Mouse (Mus musculus): ENCODE results near the gene 4833423E24Rik. TPM values are rescaled to one million over a fixed set of nuclear protein-coding genes. Genes with fewer than 3 reads are reported as not detected.

The 4833423E24Rik gene
- polyA plus RNA-seq, 1 experiment = not detected

DNA sequence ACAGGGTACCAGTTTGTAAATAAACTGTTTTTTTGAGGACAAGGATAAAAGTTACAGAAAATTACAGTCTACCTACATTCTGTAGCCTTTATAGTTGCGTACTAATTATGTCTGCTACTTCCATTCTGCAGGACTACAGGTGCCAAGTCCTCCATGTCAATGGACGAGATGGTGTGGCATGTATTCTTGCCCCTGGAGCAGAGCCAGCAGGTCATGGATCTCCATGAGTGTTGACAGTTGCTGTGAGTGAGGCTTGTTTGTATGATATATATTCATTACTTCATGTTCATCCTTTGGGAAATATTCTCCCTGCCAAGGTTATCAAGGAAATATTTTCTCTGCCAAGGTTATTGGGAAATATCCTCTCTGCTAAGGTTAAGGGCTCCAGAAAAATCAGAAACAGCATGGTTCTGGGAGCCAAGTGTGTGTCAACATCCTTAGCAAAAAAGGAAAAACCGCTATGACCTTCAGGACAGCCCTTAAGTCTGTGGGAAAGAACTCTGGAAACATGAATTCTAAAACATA is 52.0 kb downstream of the 4833423E24Rik start:
- Histone ChIP-seq H3K27me3 (ENCODE audit: control insufficient read depth, insufficient read depth, insufficient read length) (no peaks in the 10 kb centered on the region), H3K4me3 (no peak overlapping the region), H3K79me2 (ENCODE audit: control insufficient read depth, insufficient read depth) (no peaks in the 10 kb centered on the region), H3K36me3 (ENCODE audit: control insufficient read depth, insufficient read depth) (no peaks in the 10 kb centered on the region), H3ac (ENCODE audit: control insufficient read depth, insufficient read length) (no peak overlapping the region), H3K4me2 (ENCODE audit: low read depth) (no peak overlapping the region)
- TF ChIP-seq POLR2A (IDR thresholded peaks at IDR 0.05; ENCODE audit: insufficient read length, low read depth) (no peak), REST (IDR thresholded peaks at IDR 0.05; ENCODE audit: insufficient read depth, insufficient read length) (no peak), E2F4 (IDR thresholded peaks at IDR 0.05; ENCODE audit: insufficient read depth) (no peak)

DNA sequence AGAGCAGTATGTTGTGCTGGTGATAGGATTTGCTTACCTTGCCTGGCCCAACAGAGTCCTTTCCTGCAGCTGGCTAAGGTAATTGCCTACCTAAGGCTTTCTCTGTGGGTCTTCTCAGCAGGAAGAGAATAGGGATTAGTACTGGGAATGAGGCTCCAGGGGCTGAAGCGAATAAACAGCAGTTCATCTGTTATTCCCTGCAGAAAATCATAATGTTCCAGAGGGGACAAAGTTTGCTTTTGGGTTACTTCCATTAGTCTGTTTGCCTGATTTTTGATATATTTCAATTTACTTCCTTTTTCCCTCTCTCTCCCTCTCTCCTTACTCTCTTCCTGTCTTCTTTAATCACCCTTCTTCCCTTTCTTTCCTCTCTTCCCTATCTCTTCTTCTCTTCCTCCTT is 75.3 kb downstream of the 4833423E24Rik start, which contains the start of gene Olfr995:
Gene Olfr995, minus strand, starts transcription at position 101 of the 400 bp plus-strand sequence.
- H3K4me3 ChIP-seq = no peak within 1 kb of the TSS
- H3K79me2 ChIP-seq (ENCODE audit: control insufficient read depth, insufficient read depth) = no peaks in the 10 kb centered on the region
- no peaks in the 10 kb centered on the region for H3K27me3 ChIP-seq (ENCODE audit: control insufficient read depth, insufficient read depth, insufficient read length)
- no peak within 1 kb of the TSS for H3K4me2 ChIP-seq (ENCODE audit: low read depth)
- TF ChIP-seq POLR2A (IDR thresholded peaks at IDR 0.05; ENCODE audit: insufficient read length, low read depth) = no peak
- TF ChIP-seq TCF3 (IDR thresholded peaks at IDR 0.05; ENCODE audit: insufficient read length, low read depth) = no peak
- no peak for TF ChIP-seq TCF12 (IDR thresholded peaks at IDR 0.05; ENCODE audit: insufficient read depth, poor library complexity, severe bottlenecking)
- no peak for TF ChIP-seq USF1 (IDR thresholded peaks at IDR 0.05; ENCODE audit: low read depth)
- TF ChIP-seq CEBPB (IDR thresholded peaks at IDR 0.05; ENCODE audit: insufficient read depth, poor library complexity, severe bottlenecking) = no peak
- TF ChIP-seq POLR2AphosphoS2 (IDR thresholded peaks at IDR 0.05; ENCODE audit: insufficient read length, low read depth) = no peak
- TF ChIP-seq REST (IDR thresholded peaks at IDR 0.05; ENCODE audit: insufficient read depth, insufficient read length) = no peak
- TF ChIP-seq MYOD1 (IDR thresholded peaks at IDR 0.05; ENCODE audit: control insufficient read depth in 1 of 3, insufficient read length in 2 of 3, low read depth in 2 of 3) = no peak
- TF ChIP-seq E2F4 (IDR thresholded peaks at IDR 0.05; ENCODE audit: insufficient read depth) = no peak
- no peak for TF ChIP-seq SRF (IDR thresholded peaks at IDR 0.05; ENCODE audit: control insufficient read depth, insufficient read length, low read depth)
- no peak for TF ChIP-seq MYOG (IDR thresholded peaks at IDR 0.05; ENCODE audit: control insufficient read depth in 1 of 3, insufficient read depth in 1 of 3, insufficient read length in 2 of 3, low read depth in 2 of 3)
- no peak for TF ChIP-seq MAX (IDR thresholded peaks at IDR 0.05; ENCODE audit: low read depth)
- no peaks in the 10 kb centered on the region for H3K36me3 ChIP-seq (ENCODE audit: control insufficient read depth, insufficient read depth)
- no peak within 1 kb of the TSS for H3ac ChIP-seq (ENCODE audit: control insufficient read depth, insufficient read length)

- no peaks in the 10 kb centered on the region for H3K36me3 ChIP-seq (ENCODE audit: control insufficient read depth, insufficient read depth)
- no peak overlapping the region for H3K4me2 ChIP-seq (ENCODE audit: low read depth)
- no peak overlapping the region for H3K4me3 ChIP-seq
- H3ac ChIP-seq (ENCODE audit: control insufficient read depth, insufficient read length) = no peak overlapping the region
- no peaks in the 10 kb centered on the region for H3K27me3 ChIP-seq (ENCODE audit: control insufficient read depth, insufficient read depth, insufficient read length)
- H3K79me2 ChIP-seq (ENCODE audit: control insufficient read depth, insufficient read depth) = no peaks in the 10 kb centered on the region
- TF ChIP-seq POLR2A (IDR thresholded peaks at IDR 0.05; ENCODE audit: insufficient read length, low read depth) = no peak
- no peak for TF ChIP-seq MYOG (IDR thresholded peaks at IDR 0.05; ENCODE audit: control insufficient read depth in 1 of 3, insufficient read depth in 1 of 3, insufficient read length in 2 of 3, low read depth in 2 of 3)
- no peak for TF ChIP-seq MYOD1 (IDR thresholded peaks at IDR 0.05; ENCODE audit: control insufficient read depth in 1 of 3, insufficient read length in 2 of 3, low read depth in 2 of 3)
- no peak for TF ChIP-seq REST (IDR thresholded peaks at IDR 0.05; ENCODE audit: insufficient read depth, insufficient read length)
- TF ChIP-seq TCF12 (IDR thresholded peaks at IDR 0.05; ENCODE audit: insufficient read depth, poor library complexity, severe bottlenecking) = no peak
- TF ChIP-seq CEBPB (IDR thresholded peaks at IDR 0.05; ENCODE audit: insufficient read depth, poor library complexity, severe bottlenecking) = no peak
- no peak for TF ChIP-seq MAX (IDR thresholded peaks at IDR 0.05; ENCODE audit: low read depth)
- no peak for TF ChIP-seq POLR2AphosphoS2 (IDR thresholded peaks at IDR 0.05; ENCODE audit: insufficient read length, low read depth)
- TF ChIP-seq USF1 (IDR thresholded peaks at IDR 0.05; ENCODE audit: low read depth) = no peak
- no peak for TF ChIP-seq E2F4 (IDR thresholded peaks at IDR 0.05; ENCODE audit: insufficient read depth)
- TF ChIP-seq TCF3 (IDR thresholded peaks at IDR 0.05; ENCODE audit: insufficient read length, low read depth) = no peak
- no peak for TF ChIP-seq SRF (IDR thresholded peaks at IDR 0.05; ENCODE audit: control insufficient read depth, insufficient read length, low read depth)
These were observed 76.3 kb downstream of the 4833423E24Rik start for GRCm38 (mm10) chr2:85442546-85442945.

DNA sequence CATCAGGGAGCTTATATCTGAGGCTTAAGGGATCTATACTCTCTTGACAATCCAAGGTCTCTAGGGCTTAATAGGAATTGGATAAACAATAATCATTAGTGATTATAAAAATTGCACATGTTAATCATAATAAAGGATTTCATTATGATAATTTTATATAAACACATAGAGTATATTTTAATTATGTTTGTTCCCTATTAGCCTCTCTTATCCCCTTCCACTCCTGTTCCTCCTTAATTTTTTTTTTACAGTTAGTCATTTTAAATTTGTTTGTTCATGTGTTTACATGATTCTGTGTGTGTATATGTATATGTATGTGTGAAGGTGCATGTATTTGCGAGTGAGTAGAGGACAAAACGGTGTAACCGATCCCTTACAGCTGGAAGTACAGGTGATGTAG is 82.5 kb downstream of the 4833423E24Rik start, which contains the start of gene Olfr994:
Gene Olfr994, minus strand, starts transcription at position 101 of the 400 bp plus-strand sequence.
- Histone ChIP-seq H3K4me2 (ENCODE audit: low read depth) (no peak within 1 kb of the TSS), H3K36me3 (ENCODE audit: control insufficient read depth, insufficient read depth) (no peaks in the 10 kb centered on the region), H3K79me2 (ENCODE audit: control insufficient read depth, insufficient read depth) (no peaks in the 10 kb centered on the region), H3ac (ENCODE audit: control insufficient read depth, insufficient read length) (no peak within 1 kb of the TSS), H3K27me3 (ENCODE audit: control insufficient read depth, insufficient read depth, insufficient read length) (no peaks in the 10 kb centered on the region), H3K4me3 (no peak within 1 kb of the TSS)
- TF ChIP-seq MYOD1 (IDR thresholded peaks at IDR 0.05; ENCODE audit: control insufficient read depth in 1 of 3, insufficient read length in 2 of 3, low read depth in 2 of 3) (no peak), POLR2AphosphoS2 (IDR thresholded peaks at IDR 0.05; ENCODE audit: insufficient read length, low read depth) (no peak), MAX (IDR thresholded peaks at IDR 0.05; ENCODE audit: low read depth) (no peak), TCF12 (IDR thresholded peaks at IDR 0.05; ENCODE audit: insufficient read depth, poor library complexity, severe bottlenecking) (no peak), E2F4 (IDR thresholded peaks at IDR 0.05; ENCODE audit: insufficient read depth) (no peak), TCF3 (IDR thresholded peaks at IDR 0.05; ENCODE audit: insufficient read length, low read depth) (no peak), MYOG (IDR thresholded peaks at IDR 0.05; ENCODE audit: control insufficient read depth in 1 of 3, insufficient read depth in 1 of 3, insufficient read length in 2 of 3, low read depth in 2 of 3) (no peak), CEBPB (IDR thresholded peaks at IDR 0.05; ENCODE audit: insufficient read depth, poor library complexity, severe bottlenecking) (no peak), SRF (IDR thresholded peaks at IDR 0.05; ENCODE audit: control insufficient read depth, insufficient read length, low read depth) (no peak), USF1 (IDR thresholded peaks at IDR 0.05; ENCODE audit: low read depth) (no peak), REST (IDR thresholded peaks at IDR 0.05; ENCODE audit: insufficient read depth, insufficient read length) (no peak), POLR2A (IDR thresholded peaks at IDR 0.05; ENCODE audit: insufficient read length, low read depth) (no peak)

Other genes with a start within 250 kb of the 4833423E24Rik start
- not detected for gene Olfr987, start 179.7 kb downstream of the 4833423E24Rik start, polyA plus RNA-seq (2012; fragmentation: generic; extraction: Trizol)
- not detected for gene Olfr988, start 155.8 kb downstream of the 4833423E24Rik start, polyA plus RNA-seq (2012; fragmentation: generic; extraction: Trizol)
- not detected for gene Olfr992, start 109.6 kb downstream of the 4833423E24Rik start, polyA plus RNA-seq (2012; fragmentation: generic; extraction: Trizol)
- not detected for gene Olfr993, start 104.1 kb downstream of the 4833423E24Rik start, polyA plus RNA-seq (2012; fragmentation: generic; extraction: Trizol)
- not detected for gene Olfr994, start 82.6 kb downstream of the 4833423E24Rik start, polyA plus RNA-seq (2012; fragmentation: generic; extraction: Trizol)
- gene Olfr995, start 75.4 kb downstream of the 4833423E24Rik start, polyA plus RNA-seq (2012; fragmentation: generic; extraction: Trizol) = not detected
- gene Olfr996, start 60.2 kb upstream of the 4833423E24Rik start, polyA plus RNA-seq (2012; fragmentation: generic; extraction: Trizol) = not detected
- gene Olfr998, start 69.9 kb upstream of the 4833423E24Rik start, polyA plus RNA-seq (2012; fragmentation: generic; extraction: Trizol) = not detected
- not detected for gene Olfr1000, start 92.9 kb upstream of the 4833423E24Rik start, polyA plus RNA-seq (2012; fragmentation: generic; extraction: Trizol)
- gene Olfr1002, start 131.7 kb upstream of the 4833423E24Rik start, polyA plus RNA-seq (2012; fragmentation: generic; extraction: Trizol) = not detected
- gene Olfr154, start 145.4 kb upstream of the 4833423E24Rik start, polyA plus RNA-seq (2012; fragmentation: generic; extraction: Trizol) = not detected
- gene Olfr1006, start 159.7 kb upstream of the 4833423E24Rik start, polyA plus RNA-seq (2012; fragmentation: generic; extraction: Trizol) = not detected
- not detected for gene Olfr1008, start 170.4 kb upstream of the 4833423E24Rik start, polyA plus RNA-seq (2012; fragmentation: generic; extraction: Trizol)
- not detected for gene Olfr1009, start 196.4 kb upstream of the 4833423E24Rik start, polyA plus RNA-seq (2012; fragmentation: generic; extraction: Trizol)
- not detected for gene Olfr1012, start 243.7 kb upstream of the 4833423E24Rik start, polyA plus RNA-seq (2012; fragmentation: generic; extraction: Trizol)
- not detected for gene Olfr1013, start 248.1 kb upstream of the 4833423E24Rik start, polyA plus RNA-seq (2012; fragmentation: generic; extraction: Trizol)